Mouse (Mus musculus): ENCODE results near the gene Gm11562. TPM values are rescaled to one million over a fixed set of nuclear protein-coding genes. Genes with fewer than 3 reads are reported as not detected.

Gm11562 gene
- polyA plus RNA-seq, 1 experiment from 2014 or later: not detected

- no peak within 1 kb of the TSS for H3K9ac ChIP-seq
- no peaks in the 10 kb centered on the region for H3K27me3 ChIP-seq
- no peaks in the 10 kb centered on the region for H3K9me3 ChIP-seq
- H3K4me3 ChIP-seq: no peak within 1 kb of the TSS
- ATAC-seq (ENCODE audit: low read depth): no peak
- 74% methylated on average over 6 of the region's 6 CpGs for WGBS
- H3K4me2 ChIP-seq: no peak within 1 kb of the TSS
- H3K4me1 ChIP-seq (replicated peaks): no peaks in the 10 kb centered on the region
- H3K27ac ChIP-seq (replicated peaks): no peak within 1 kb of the TSS
- H3K36me3 ChIP-seq: no peaks in the 10 kb centered on the region
Observed at GRCm38 (mm10) chr11:99580636-99581035, 39.6 kb downstream of the Gm11562 start, which contains the start of gene Krtap1-5. TSS of gene Krtap1-5 (minus strand) at chr11:99581016.

DNA sequence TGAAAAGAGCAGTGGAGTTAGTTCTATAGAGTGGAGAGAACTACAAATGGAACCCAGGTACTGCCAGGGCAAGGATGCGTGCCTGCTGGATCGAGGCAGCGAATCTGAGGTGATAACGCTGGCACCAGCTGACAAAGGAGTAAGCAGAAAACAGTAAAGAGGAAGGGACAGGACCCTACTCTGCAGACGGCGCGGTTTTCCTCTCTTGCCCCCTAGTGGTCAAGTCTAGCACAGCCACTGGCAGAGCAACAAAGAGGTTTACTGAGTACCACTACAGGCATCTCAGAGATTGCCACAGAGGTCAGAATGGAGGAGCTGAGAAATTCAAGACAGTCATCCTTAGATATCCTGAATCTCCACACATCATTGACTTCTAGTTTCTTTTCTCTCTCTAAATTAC, 46.1 kb downstream of the Gm11562 start:
- H3K9me3 ChIP-seq: no peaks in the 10 kb centered on the region
- no peak overlapping the region for H3K9ac ChIP-seq
- no peaks in the 10 kb centered on the region for H3K4me1 ChIP-seq (replicated peaks)
- H3K4me3 ChIP-seq: 0 out of 2 replicates have a peak overlapping the region, but pooled peaks have one; percentile 13
- ATAC-seq (ENCODE audit: low read depth): peak; percentile 77; the same call in 1 of the 2 replicates
- H3K27ac ChIP-seq (replicated peaks): no peak overlapping the region
- WGBS: 4% methylated on average over 7 of the region's 7 CpGs
- H3K27me3 ChIP-seq: no peaks in the 10 kb centered on the region
- peak overlapping the region; percentile 50 for H3K4me2 ChIP-seq
- no peaks in the 10 kb centered on the region for H3K36me3 ChIP-seq

DNA sequence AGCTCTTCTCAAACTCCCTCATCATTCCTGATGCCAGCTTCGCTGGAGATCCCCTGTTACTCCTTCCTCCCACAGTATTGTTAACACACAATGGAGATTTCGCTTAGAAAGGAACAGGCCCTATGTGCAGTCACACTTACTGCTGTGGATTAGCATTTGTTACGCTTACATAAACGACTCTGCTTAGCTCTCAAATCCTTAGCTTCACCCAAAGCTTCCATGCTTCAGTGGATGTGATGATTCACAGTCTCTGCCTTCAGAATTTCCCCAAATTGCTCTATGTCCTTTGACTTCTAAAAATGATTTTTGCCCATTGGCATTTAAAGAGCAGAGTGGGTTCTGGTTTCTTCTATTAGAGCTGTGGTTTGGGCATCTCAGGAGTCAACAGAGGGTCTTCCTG, 47.1 kb downstream of the Gm11562 start:
- H3K4me3 ChIP-seq: no peak overlapping the region
- no peaks in the 10 kb centered on the region for H3K4me1 ChIP-seq (replicated peaks)
- no peak overlapping the region for H3K4me2 ChIP-seq
- no peaks in the 10 kb centered on the region for H3K9me3 ChIP-seq
- H3K27ac ChIP-seq (replicated peaks): no peak overlapping the region
- 57% methylated on average over 4 of the region's 4 CpGs for WGBS
- H3K36me3 ChIP-seq: no peaks in the 10 kb centered on the region
- no peaks in the 10 kb centered on the region for H3K27me3 ChIP-seq
- no peak for ATAC-seq (ENCODE audit: low read depth)
- H3K9ac ChIP-seq: no peak overlapping the region

Other genes starting within 250 kb of the Gm11562 start
- gene Krt28, start 245.5 kb downstream of the Gm11562 start, polyA plus RNA-seq (2015; fragmentation: Nextera tagmentation; extraction: Ambion mirVana): 0.89 TPM in 1 of 2 replicates, not detected in the other
- 33.6 and 35.6 TPM in 2 replicates for gene Krt10, start 231.1 kb downstream of the Gm11562 start, polyA plus RNA-seq (2015; fragmentation: Nextera tagmentation; extraction: Ambion mirVana)
- 0.13 TPM in 1 of 2 replicates, not detected in the other for gene Krt12, start 198.2 kb downstream of the Gm11562 start, polyA plus RNA-seq (2015; fragmentation: Nextera tagmentation; extraction: Ambion mirVana)
- 0.42 TPM in 1 of 2 replicates, not detected in the other for gene Krt20, start 182.3 kb downstream of the Gm11562 start, polyA plus RNA-seq (2015; fragmentation: Nextera tagmentation; extraction: Ambion mirVana)
- 0.19 TPM in 1 of 2 replicates, not detected in the other for gene Krt23, start 127.3 kb downstream of the Gm11562 start, polyA plus RNA-seq (2015; fragmentation: Nextera tagmentation; extraction: Ambion mirVana)
- gene Krt39, start 99.1 kb downstream of the Gm11562 start, polyA plus RNA-seq (2015; fragmentation: Nextera tagmentation; extraction: Ambion mirVana): not detected in 2 replicates
- not detected in 2 replicates for gene Krt40, start 77.3 kb downstream of the Gm11562 start, polyA plus RNA-seq (2015; fragmentation: Nextera tagmentation; extraction: Ambion mirVana)
- gene Krtap3-3, start 69.6 kb downstream of the Gm11562 start, polyA plus RNA-seq (2015; fragmentation: Nextera tagmentation; extraction: Ambion mirVana): not detected in 2 replicates
- not detected in 2 replicates for gene Krtap3-2, start 63.6 kb downstream of the Gm11562 start, polyA plus RNA-seq (2015; fragmentation: Nextera tagmentation; extraction: Ambion mirVana)
- not detected in 2 replicates for gene Gm11939, start 61.0 kb downstream of the Gm11562 start, polyA plus RNA-seq (2015; fragmentation: Nextera tagmentation; extraction: Ambion mirVana)
- not detected in 2 replicates for gene Krtap3-1, start 53.8 kb downstream of the Gm11562 start, polyA plus RNA-seq (2015; fragmentation: Nextera tagmentation; extraction: Ambion mirVana)
- not detected in 2 replicates for gene Krtap1-5, start 39.4 kb downstream of the Gm11562 start, polyA plus RNA-seq (2015; fragmentation: Nextera tagmentation; extraction: Ambion mirVana)
- gene Krtap1-4, start 36.8 kb downstream of the Gm11562 start, polyA plus RNA-seq (2015; fragmentation: Nextera tagmentation; extraction: Ambion mirVana): not detected in 2 replicates
- gene Krtap1-3, start 29.1 kb downstream of the Gm11562 start, polyA plus RNA-seq (2015; fragmentation: Nextera tagmentation; extraction: Ambion mirVana): not detected in 2 replicates
- gene Krtap9-3, start 22.3 kb downstream of the Gm11562 start, polyA plus RNA-seq (2015; fragmentation: Nextera tagmentation; extraction: Ambion mirVana): not detected in 2 replicates
- not detected in 2 replicates for gene Gm11938, start 17.1 kb downstream of the Gm11562 start, polyA plus RNA-seq (2015; fragmentation: Nextera tagmentation; extraction: Ambion mirVana)
- gene Gm11937, start 10.2 kb downstream of the Gm11562 start, polyA plus RNA-seq (2015; fragmentation: Nextera tagmentation; extraction: Ambion mirVana): not detected in 2 replicates
- not detected in 2 replicates for gene Krtap2-4, start 5.6 kb downstream of the Gm11562 start, polyA plus RNA-seq (2015; fragmentation: Nextera tagmentation; extraction: Ambion mirVana)
- gene Krtap4-1, start 7.8 kb upstream of the Gm11562 start, polyA plus RNA-seq (2015; fragmentation: Nextera tagmentation; extraction: Ambion mirVana): not detected in 2 replicates
- not detected in 2 replicates for gene Krtap4-2, start 14.6 kb upstream of the Gm11562 start, polyA plus RNA-seq (2015; fragmentation: Nextera tagmentation; extraction: Ambion mirVana)
- not detected in 2 replicates for gene Krtap4-7, start 23.7 kb upstream of the Gm11562 start, polyA plus RNA-seq (2015; fragmentation: Nextera tagmentation; extraction: Ambion mirVana)
- not detected in 2 replicates for gene Gm11555, start 29.8 kb upstream of the Gm11562 start, polyA plus RNA-seq (2015; fragmentation: Nextera tagmentation; extraction: Ambion mirVana)
- not detected in 2 replicates for gene Gm11563, start 38.5 kb upstream of the Gm11562 start, polyA plus RNA-seq (2015; fragmentation: Nextera tagmentation; extraction: Ambion mirVana)
- not detected in 2 replicates for gene Krtap4-6, start 45.5 kb upstream of the Gm11562 start, polyA plus RNA-seq (2015; fragmentation: Nextera tagmentation; extraction: Ambion mirVana)
- not detected in 2 replicates for gene Gm14190, start 70.3 kb upstream of the Gm11562 start, polyA plus RNA-seq (2015; fragmentation: Nextera tagmentation; extraction: Ambion mirVana)
- not detected in 2 replicates for gene Gm14180, start 113.9 kb upstream of the Gm11562 start, polyA plus RNA-seq (2015; fragmentation: Nextera tagmentation; extraction: Ambion mirVana)
- not detected in 2 replicates for gene Gm11595, start 152.5 kb upstream of the Gm11562 start, polyA plus RNA-seq (2015; fragmentation: Nextera tagmentation; extraction: Ambion mirVana)
- not detected in 2 replicates for gene Krtap4-8, start 160.3 kb upstream of the Gm11562 start, polyA plus RNA-seq (2015; fragmentation: Nextera tagmentation; extraction: Ambion mirVana)
- gene Krtap4-9, start 164.8 kb upstream of the Gm11562 start, polyA plus RNA-seq (2015; fragmentation: Nextera tagmentation; extraction: Ambion mirVana): not detected in 2 replicates
- gene Gm11596, start 173.0 kb upstream of the Gm11562 start, polyA plus RNA-seq (2015; fragmentation: Nextera tagmentation; extraction: Ambion mirVana): not detected in 2 replicates
- not detected in 2 replicates for gene Gm11569, start 178.5 kb upstream of the Gm11562 start, polyA plus RNA-seq (2015; fragmentation: Nextera tagmentation; extraction: Ambion mirVana)
- gene Gm11554, start 184.0 kb upstream of the Gm11562 start, polyA plus RNA-seq (2015; fragmentation: Nextera tagmentation; extraction: Ambion mirVana): not detected in 2 replicates
- gene Krtap4-13, start 189.5 kb upstream of the Gm11562 start, polyA plus RNA-seq (2015; fragmentation: Nextera tagmentation; extraction: Ambion mirVana): not detected in 2 replicates
- not detected in 2 replicates for gene Gm11564, start 195.2 kb upstream of the Gm11562 start, polyA plus RNA-seq (2015; fragmentation: Nextera tagmentation; extraction: Ambion mirVana)
- not detected in 2 replicates for gene 2300003K06Rik, start 217.6 kb upstream of the Gm11562 start, polyA plus RNA-seq (2015; fragmentation: Nextera tagmentation; extraction: Ambion mirVana)
- gene Krtap4-16, start 231.2 kb upstream of the Gm11562 start, polyA plus RNA-seq (2015; fragmentation: Nextera tagmentation; extraction: Ambion mirVana): not detected in 2 replicates
- gene Gm11568, start 237.5 kb upstream of the Gm11562 start, polyA plus RNA-seq (2015; fragmentation: Nextera tagmentation; extraction: Ambion mirVana): not detected in 2 replicates
- not detected in 2 replicates for gene Gm11559, start 244.0 kb upstream of the Gm11562 start, polyA plus RNA-seq (2015; fragmentation: Nextera tagmentation; extraction: Ambion mirVana)

Measured in neural tube, embryonic 13.5 days (tissue).